In the genomic region with DNA sequence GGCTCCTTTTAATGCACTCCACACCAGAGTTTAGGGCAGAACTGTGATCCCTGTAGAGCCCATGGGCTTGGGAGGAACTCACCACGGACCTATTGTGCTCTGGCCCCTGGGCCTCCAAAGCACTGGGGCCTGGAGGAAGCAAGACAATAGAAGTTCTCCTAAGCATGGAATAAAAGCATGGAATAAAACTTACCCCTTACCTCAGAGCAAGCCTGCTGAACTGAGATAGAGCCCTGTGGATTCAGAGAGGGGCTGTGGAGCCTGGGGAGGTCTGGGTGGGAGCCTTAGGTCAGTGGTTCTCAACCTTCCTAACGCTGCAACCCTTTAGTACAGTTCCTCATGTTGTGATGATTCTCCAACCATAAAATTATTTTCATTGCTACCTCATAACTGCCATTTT, we compare ENCODE assay signal across 8 mouse cellular contexts. TPM values are rescaled to one million over a fixed set of nuclear protein-coding genes. Genes with fewer than 3 reads are reported as not detected.
A peak's percentile ranks its signal among the peaks of the same experiment; 100 is the strongest.
DNase-seq lines count a peak whose midpoint lies in the region; ATAC-seq lines count a peak whose summit lies in the region.

A gene (minus strand): TSS at position 101 of the 400 bp plus-strand sequence.

- ATAC-seq in hindbrain, embryonic 16.5 days: no peak

- H3K4me2 ChIP-seq in hindbrain, embryonic 16.5 days (ENCODE audit: low read length): 0 out of 2 replicates have a peak within 1 kb of the TSS, but pooled peaks have one; percentile 22

- H3K79me2 ChIP-seq in macrophage (ENCODE audit: inconsistent target): no peaks in the 10 kb centered on the region

- H3K9me3 ChIP-seq in hindbrain, embryonic 16.5 days (ENCODE audit: control insufficient read depth, low read length): no peaks in the 10 kb centered on the region

- no peaks in the 10 kb centered on the region for H3K36me3 ChIP-seq in hindbrain, embryonic 16.5 days (ENCODE audit: control insufficient read depth, insufficient read depth, low read length)
- H3K36me3 ChIP-seq in macrophage (ENCODE audit: inconsistent target): no peaks in the 10 kb centered on the region

- WGBS in hindbrain, embryonic 16.5 days: 57% methylated on average over 2 of the region's 2 CpGs
- 88% methylated on average over 2 of the region's 2 CpGs for whole genome bisulfite sequencing in macrophage (ENCODE audit: missing documents)

- peak within 1 kb of the TSS; percentile 44; the same call in 1 of the 2 replicates for H3K27ac ChIP-seq in hindbrain, embryonic 16.5 days (ENCODE audit: low read depth, low read length)
- H3K27ac ChIP-seq in macrophage: no peak within 1 kb of the TSS

- peak within 1 kb of the TSS; percentile 41 for H3K9ac ChIP-seq in hindbrain, embryonic 16.5 days (ENCODE audit: low read depth, low read length)

- peaks cover 12% of the 10 kb centered on the region; the same call in 1 of the 2 replicates for H3K4me1 ChIP-seq in hindbrain, embryonic 16.5 days (ENCODE audit: control insufficient read depth, insufficient read depth, low read depth, low read length)

- DNase-seq in heart, adult 18-20 months: no peak
- DNase-seq in heart, adult 9 months (ENCODE audit: low spot score in 2 of 2): no peak
- no peak for DNase-seq in adrenal gland, adult 2 months
- DNase-seq in gastrocnemius, adult 18-20 months (ENCODE audit: low spot score): no peak
- no peak for DNase-seq in right cerebral cortex, postnatal 4 days
- no peak for DNase-seq in ovary, postnatal 36 days (ENCODE audit: low spot score)

- no peaks in the 10 kb centered on the region for H3K27me3 ChIP-seq in hindbrain, embryonic 16.5 days (replicated peaks; ENCODE audit: control insufficient read depth, insufficient read depth, low read length)

- H3K4me3 ChIP-seq in hindbrain, embryonic 16.5 days (ENCODE audit: low read length): no peak within 1 kb of the TSS
- no peak within 1 kb of the TSS for H3K4me3 ChIP-seq in macrophage (ENCODE audit: inconsistent target)

RNA-seq across cellular contexts. Expression of the gene that starts here (rescaled TPM):
- total RNA-seq in heart, adult 18-20 months (2021): 100 to 1,000 TPM; 118 to 119 TPM
- 100 to 1,000 TPM; 249 to 309 TPM for total RNA-seq in adrenal gland, adult 2 months (2021)
- polyA plus RNA-seq in adrenal gland, adult 2 months (2012; rRNA removed): 412 and 462 TPM in 2 replicates
- 10 to 100 TPM; 52.3 to 59.6 TPM for total RNA-seq in gastrocnemius, adult 18-20 months (2021)
- polyA plus RNA-seq in hindbrain, embryonic 16.5 days (2015; fragmentation: Nextera tagmentation; extraction: Ambion mirVana): 304 and 382 TPM in 2 replicates
- total RNA-seq in macrophage (2018; cell fraction: chromatin; rRNA removed): 1,000 to 10,000 TPM in 24 of 26 experiments, 100 to 1,000 TPM in 2; 665 to 2,090 (median 1,583) TPM
- total RNA-seq in macrophage (2018; cell fraction: cytosol; rRNA removed): 100 to 1,000 TPM; 112 to 253 (median 171) TPM
- total RNA-seq in macrophage (2018; cell fraction: nucleus; rRNA removed): 1,000 to 10,000 TPM in 7 of 26 experiments, 100 to 1,000 TPM in 19; 420 to 1,439 (median 890) TPM
- 163 to 251 TPM (median 201 TPM) in 3 replicates for polyA plus RNA-seq in macrophage (2018)
